ENCODE assay signal across 16 mouse cellular contexts in genomic region chr15:93228375-93228774, GRCm38 (mm10). TPM values are rescaled to one million over a fixed set of nuclear protein-coding genes. Genes with fewer than 3 reads are reported as not detected.
A peak's percentile ranks its signal among the peaks of the same experiment; 100 is the strongest.
DNase-seq lines count a peak whose midpoint lies in the region; ATAC-seq and TF ChIP-seq lines count a peak whose summit lies in the region.
"Had no signal": no experiment of that assay in that cellular context is flagged by ENCODE, and none has a peak within 500 bp of the region (broad histone marks: within the 10 kb centered on the region; RNA-seq: fewer than 3 reads in every experiment).

No protein-coding gene starts in this region.

- DNase-seq in heart, postnatal 0 days (ENCODE audit: low spot score): no peak
- DNase-seq in heart, postnatal 36 days: no peak
- DNase-seq in kidney, postnatal 0 days (ENCODE audit: low spot score): peak; percentile 63
- no peak for DNase-seq in kidney, adult 18-20 months
- peak; percentile 12 for DNase-seq in lung, embryonic 14.5 days
- DNase-seq in lung, postnatal 4 days: no peak
- no peak for DNase-seq in forebrain, postnatal 0 days
- DNase-seq: B cell, adult 2 months; gastrocnemius, adult 2 months had no signal

- no peaks in the 10 kb centered on the region for H3K27me3 ChIP-seq in heart, postnatal 0 days (ENCODE audit: control insufficient read depth, insufficient read depth, low read length)
- no peaks in the 10 kb centered on the region for H3K27me3 ChIP-seq in kidney, postnatal 0 days (ENCODE audit: insufficient read depth, low read length)
- no peaks in the 10 kb centered on the region for H3K27me3 ChIP-seq in lung, embryonic 14.5 days (ENCODE audit: insufficient read depth, low read length)
- H3K27me3 ChIP-seq in forebrain, postnatal 0 days (ENCODE audit: insufficient read depth, low read length): no peaks in the 10 kb centered on the region; the same call in 1 of the 2 replicates
- H3K27me3 ChIP-seq: CH12.LX; heart, embryonic 13.5 days; hindbrain, embryonic 13.5 days had no signal

- WGBS in heart, postnatal 0 days: 68% methylated on average over 10 of the region's 10 CpGs
- WGBS in kidney, postnatal 0 days: 59% methylated on average over 10 of the region's 10 CpGs
- 72% methylated on average over 10 of the region's 10 CpGs for WGBS in lung, embryonic 14.5 days
- 96% methylated on average over 10 of the region's 10 CpGs for WGBS in forebrain, postnatal 0 days

- no peaks in the 10 kb centered on the region for H3K36me3 ChIP-seq in heart, postnatal 0 days (replicated peaks; ENCODE audit: control insufficient read depth, insufficient read depth, low read length)
- H3K36me3 ChIP-seq in kidney, postnatal 0 days (ENCODE audit: insufficient read depth, low read length): no peaks in the 10 kb centered on the region
- H3K36me3 ChIP-seq in lung, embryonic 14.5 days (ENCODE audit: insufficient read depth): no peaks in the 10 kb centered on the region
- H3K36me3 ChIP-seq in forebrain, postnatal 0 days (ENCODE audit: insufficient read depth): no peaks in the 10 kb centered on the region
- H3K36me3 ChIP-seq: forebrain, embryonic 10.5 days; G1E; heart, embryonic 13.5 days; hindbrain, embryonic 10.5 days; hindbrain, embryonic 13.5 days had no signal

- H3K4me3 ChIP-seq in heart, postnatal 0 days (ENCODE audit: low read depth, low read length): no peak overlapping the region
- no peak overlapping the region for H3K4me3 ChIP-seq in kidney, postnatal 0 days (replicated peaks; ENCODE audit: low read depth, low read length)
- H3K4me3 ChIP-seq in lung, embryonic 14.5 days (ENCODE audit: low read depth, low read length): no peak overlapping the region
- H3K4me3 ChIP-seq in forebrain, postnatal 0 days (ENCODE audit: low read depth, low read length): no peak overlapping the region
- H3K4me3 ChIP-seq: forebrain, embryonic 10.5 days; forebrain, embryonic 13.5 days; gastrocnemius, adult 2 months; heart, embryonic 13.5 days; hindbrain, embryonic 10.5 days; hindbrain, embryonic 13.5 days had no signal

- peak; percentile 34; the same call in 1 of the 2 replicates for ATAC-seq in heart, postnatal 0 days (ENCODE audit: insufficient read depth, low read depth)
- ATAC-seq in kidney, postnatal 0 days (replicated peaks; ENCODE audit: low FRiP score, low read depth): no peak
- 0 out of 2 replicates have a peak, but pooled peaks have one; percentile 35 for ATAC-seq in lung, embryonic 14.5 days (ENCODE audit: insufficient read depth)
- no peak for ATAC-seq in forebrain, postnatal 0 days

- TF ChIP-seq CTCF in heart, postnatal 0 days (IDR thresholded peaks at IDR 0.05; ENCODE audit: low read depth): no peak
- no peak for TF ChIP-seq CTCF in kidney, postnatal 0 days (IDR thresholded peaks at IDR 0.05; ENCODE audit: low read depth)
- TF ChIP-seq CTCF in lung, embryonic 14.5 days (IDR thresholded peaks at IDR 0.05; ENCODE audit: low read depth): no peak
- TF ChIP-seq CTCF in forebrain, postnatal 0 days (IDR thresholded peaks at IDR 0.05; ENCODE audit: low read depth): no peak

- no peak overlapping the region for H3K9ac ChIP-seq in heart, postnatal 0 days (replicated peaks; ENCODE audit: low read depth, low read length)
- H3K9ac ChIP-seq in kidney, postnatal 0 days (ENCODE audit: low read depth, low read length): no peak overlapping the region
- no peak overlapping the region for H3K9ac ChIP-seq in lung, embryonic 14.5 days
- H3K9ac ChIP-seq in forebrain, postnatal 0 days: no peak overlapping the region
- H3K9ac ChIP-seq: forebrain, embryonic 13.5 days; heart, embryonic 13.5 days; hindbrain, embryonic 13.5 days had no signal

- H3K27ac ChIP-seq in heart, postnatal 0 days (ENCODE audit: low read depth): no peak overlapping the region
- no peak overlapping the region for H3K27ac ChIP-seq in kidney, postnatal 0 days
- H3K27ac ChIP-seq in lung, embryonic 14.5 days (ENCODE audit: low read depth): no peak overlapping the region
- H3K27ac ChIP-seq in forebrain, postnatal 0 days (ENCODE audit: low read depth, low read length): no peak overlapping the region
- H3K27ac ChIP-seq: forebrain, embryonic 10.5 days; forebrain, embryonic 13.5 days; gastrocnemius, adult 2 months; heart, embryonic 13.5 days; hindbrain, embryonic 10.5 days had no signal

- TF ChIP-seq EP300 in heart, postnatal 0 days (IDR thresholded peaks at IDR 0.05; ENCODE audit: low read depth): no peak

- no peaks in the 10 kb centered on the region for H3K4me1 ChIP-seq in heart, postnatal 0 days (ENCODE audit: control insufficient read depth, insufficient read depth)
- no peaks in the 10 kb centered on the region for H3K4me1 ChIP-seq in kidney, postnatal 0 days (replicated peaks; ENCODE audit: insufficient read depth, low read length)
- no peaks in the 10 kb centered on the region for H3K4me1 ChIP-seq in lung, embryonic 14.5 days (ENCODE audit: insufficient read depth)
- no peaks in the 10 kb centered on the region for H3K4me1 ChIP-seq in forebrain, postnatal 0 days (ENCODE audit: insufficient read depth)
- H3K4me1 ChIP-seq: forebrain, embryonic 10.5 days; heart, embryonic 13.5 days had no signal

- H3K9me3 ChIP-seq in heart, postnatal 0 days (replicated peaks; ENCODE audit: control insufficient read depth, low read length): no peaks in the 10 kb centered on the region
- H3K9me3 ChIP-seq in kidney, postnatal 0 days (replicated peaks; ENCODE audit: low read length): no peaks in the 10 kb centered on the region
- no peaks in the 10 kb centered on the region for H3K9me3 ChIP-seq in lung, embryonic 14.5 days (ENCODE audit: low read depth, low read length)
- H3K9me3 ChIP-seq in forebrain, postnatal 0 days (ENCODE audit: low read length): no peaks in the 10 kb centered on the region
- H3K9me3 ChIP-seq: forebrain, embryonic 10.5 days; forebrain, embryonic 13.5 days; G1E; hindbrain, embryonic 10.5 days had no signal

- intact Hi-C loops in heart, postnatal 36 days (cut with DNase I): no loop called here

- no peak overlapping the region for H3K4me2 ChIP-seq in heart, postnatal 0 days (ENCODE audit: low read depth, low read length)
- H3K4me2 ChIP-seq in kidney, postnatal 0 days (ENCODE audit: low read length): no peak overlapping the region
- H3K4me2 ChIP-seq in lung, embryonic 14.5 days: no peak overlapping the region
- no peak overlapping the region for H3K4me2 ChIP-seq in forebrain, postnatal 0 days (ENCODE audit: low read depth)
- H3K4me2 ChIP-seq: forebrain, embryonic 13.5 days; heart, embryonic 13.5 days; hindbrain, embryonic 13.5 days had no signal

RNA-seq across cellular contexts. Expression of gene Gxylt1, which starts 46.6 kb away (rescaled TPM):
- total RNA-seq in heart, postnatal 0 days (2014; rRNA removed; ENCODE audit: low replicate concordance): 3.6 and 9.3 TPM in 2 replicates
- 3.1 and 3.3 TPM in 2 replicates for polyA plus RNA-seq in heart, postnatal 0 days (2015; fragmentation: Nextera tagmentation; extraction: Ambion mirVana)
- total RNA-seq in heart, postnatal 36 days (2021): 10 to 100 TPM; 10.6 to 12.3 TPM
- polyA plus RNA-seq in kidney, postnatal 0 days (2015; fragmentation: Nextera tagmentation; extraction: Ambion mirVana): 6.7 and 8.3 TPM in 2 replicates
- 18.1 and 19.1 TPM in 2 replicates for polyA plus RNA-seq in lung, embryonic 14.5 days (2014; fragmentation: Nextera tagmentation; extraction: Ambion mirVana)
- total RNA-seq in forebrain, postnatal 0 days (2014; rRNA removed): 5.3 and 7.5 TPM in 2 replicates
- 1.8 and 3.2 TPM in 2 replicates for polyA plus RNA-seq in forebrain, postnatal 0 days (2015; fragmentation: Nextera tagmentation; extraction: Ambion mirVana)

Comparison
In these comparisons a context has a peak if more than half of its experiments do, and no peak if none do; other contexts are left out.
1. DNase-seq: peak in kidney, postnatal 0 days (single experiment) and lung, embryonic 14.5 days (single experiment); none in heart, postnatal 0 days (single experiment), heart, postnatal 36 days (0 of 2), kidney, adult 18-20 months (single experiment), lung, postnatal 4 days (0 of 2) and forebrain, postnatal 0 days (single experiment).
2. ATAC-seq: peak in heart, postnatal 0 days (single experiment) and lung, embryonic 14.5 days (single experiment); none in kidney, postnatal 0 days (single experiment) and forebrain, postnatal 0 days (single experiment).